Mouse (Mus musculus): ENCODE measurements around the gene Tfpt. TPM values are rescaled to one million over a fixed set of nuclear protein-coding genes. Genes with fewer than 3 reads are reported as not detected.

The Tfpt gene
- polyA plus RNA-seq, 1 experiment from 2014 or later: 19.1 TPM

DNA sequence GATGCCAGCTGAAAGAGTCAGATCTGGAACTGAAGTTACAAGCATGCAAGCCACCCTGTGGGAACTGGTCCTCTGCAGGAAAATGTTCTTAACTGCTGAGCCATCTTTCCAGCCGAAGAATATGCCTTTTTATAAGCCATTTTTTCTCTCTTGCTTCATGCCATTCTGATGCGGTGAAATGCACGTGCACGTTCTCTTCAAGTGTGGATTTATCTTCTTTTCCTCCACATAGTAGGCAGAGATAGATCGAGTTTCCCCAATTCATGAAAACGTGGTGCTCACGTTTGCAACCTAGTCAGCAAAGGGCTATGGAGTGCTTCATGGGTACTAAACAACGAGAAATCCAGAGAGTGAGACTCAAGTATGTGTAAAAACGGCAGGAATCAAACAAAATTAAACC is 14.1 kb upstream of the Tfpt start:
- Histone ChIP-seq H3K36me3 (ENCODE audit: control insufficient read depth, insufficient read depth, low read length) (peaks cover 33% of the 10 kb centered on the region), H3K9me3 (ENCODE audit: control insufficient read depth, low read length) (no peaks in the 10 kb centered on the region), H3K4me3 (ENCODE audit: low read depth, low read length) (peak overlapping the region; percentile 35), H3K9ac (ENCODE audit: low read length) (no peak overlapping the region), H3K4me2 (ENCODE audit: low read length) (peak overlapping the region; percentile 53), H3K27me3 (replicated peaks; ENCODE audit: control insufficient read depth, insufficient read depth, low read length) (no peaks in the 10 kb centered on the region), H3K27ac (ENCODE audit: low read depth) (0 out of 2 replicates have a peak overlapping the region, but pooled peaks have one; percentile 29), H3K4me1 (replicated peaks; ENCODE audit: control insufficient read depth, insufficient read depth, low read length) (peaks cover 29% of the 10 kb centered on the region)
- ATAC-seq (replicated peaks; ENCODE audit: low FRiP score, low TSS enrichment, low read depth): no peak
- no peak for DNase-seq (ENCODE audit: low spot score)
- 19% methylated on average over 9 of the region's 9 CpGs for WGBS

- Histone ChIP-seq H3K4me2 (ENCODE audit: low read length) (no peak overlapping the region), H3K4me3 (ENCODE audit: low read depth, low read length) (no peak overlapping the region), H3K36me3 (ENCODE audit: control insufficient read depth, insufficient read depth, low read length) (peaks cover 38% of the 10 kb centered on the region), H3K9ac (ENCODE audit: low read length) (no peak overlapping the region), H3K4me1 (replicated peaks; ENCODE audit: control insufficient read depth, insufficient read depth, low read length) (peaks cover 27% of the 10 kb centered on the region), H3K27me3 (replicated peaks; ENCODE audit: control insufficient read depth, insufficient read depth, low read length) (no peaks in the 10 kb centered on the region), H3K9me3 (ENCODE audit: control insufficient read depth, low read length) (no peaks in the 10 kb centered on the region), H3K27ac (ENCODE audit: low read depth) (no peak overlapping the region)
- 67% methylated on average over 5 of the region's 5 CpGs for WGBS
- no peak for DNase-seq (ENCODE audit: low spot score)
- no peak for ATAC-seq (replicated peaks; ENCODE audit: low FRiP score, low TSS enrichment, low read depth)
Measured at GRCm38 (mm10) chr7:3643412-3643811, 13.7 kb upstream of the Tfpt start.

GRCm38 (mm10) chr7:3630478-3630815 is 718 bp upstream of the Tfpt start:
- H3K4me3 ChIP-seq (ENCODE audit: low read depth, low read length): peak overlapping the region; percentile 68
- H3K9ac ChIP-seq (ENCODE audit: low read length): peak overlapping the region; percentile 73
- H3K27ac ChIP-seq (ENCODE audit: low read depth): no peak overlapping the region
- H3K27me3 ChIP-seq (replicated peaks; ENCODE audit: control insufficient read depth, insufficient read depth, low read length): no peaks in the 10 kb centered on the region
- H3K4me2 ChIP-seq (ENCODE audit: low read length): peak overlapping the region; percentile 78
- H3K36me3 ChIP-seq (ENCODE audit: control insufficient read depth, insufficient read depth, low read length): peaks cover 42% of the 10 kb centered on the region
- H3K9me3 ChIP-seq (ENCODE audit: control insufficient read depth, low read length): no peaks in the 10 kb centered on the region
- WGBS: 58% methylated on average over 3 of the region's 3 CpGs
- DNase-seq (ENCODE audit: low spot score) (no peak), ATAC-seq (replicated peaks; ENCODE audit: low FRiP score, low TSS enrichment, low read depth) (peak; percentile 3; the same call in 1 of the 2 replicates)
- peaks cover 14% of the 10 kb centered on the region for H3K4me1 ChIP-seq (replicated peaks; ENCODE audit: control insufficient read depth, insufficient read depth, low read length)

GRCm38 (mm10) chr7:3629030-3629429 is 699 bp downstream of the Tfpt start:
- DNase-seq (ENCODE audit: low spot score) (no peak), ATAC-seq (replicated peaks; ENCODE audit: low FRiP score, low TSS enrichment, low read depth) (peak; percentile 24; the same call in 1 of the 2 replicates)
- Histone ChIP-seq H3K27ac (ENCODE audit: low read depth) (no peak overlapping the region), H3K4me2 (ENCODE audit: low read length) (peak overlapping the region; percentile 97), H3K4me3 (ENCODE audit: low read depth, low read length) (peak overlapping the region; percentile 68), H3K4me1 (replicated peaks; ENCODE audit: control insufficient read depth, insufficient read depth, low read length) (peaks cover 14% of the 10 kb centered on the region), H3K27me3 (replicated peaks; ENCODE audit: control insufficient read depth, insufficient read depth, low read length) (no peaks in the 10 kb centered on the region), H3K9me3 (ENCODE audit: control insufficient read depth, low read length) (no peaks in the 10 kb centered on the region), H3K9ac (ENCODE audit: low read length) (peak overlapping the region; percentile 73), H3K36me3 (ENCODE audit: control insufficient read depth, insufficient read depth, low read length) (peaks cover 44% of the 10 kb centered on the region)
- WGBS: 34% methylated on average over 4 of the region's 4 CpGs

- ATAC-seq (replicated peaks; ENCODE audit: low FRiP score, low TSS enrichment, low read depth) (peak; percentile 96), DNase-seq (ENCODE audit: low spot score) (peak; percentile 86)
- peak within 1 kb of the TSS; percentile 72 for H3K4me3 ChIP-seq (ENCODE audit: low read depth, low read length)
- H3K9me3 ChIP-seq (ENCODE audit: control insufficient read depth, low read length): no peaks in the 10 kb centered on the region
- under 1% methylated on average over 32 of the region's 32 CpGs for WGBS
- peak within 1 kb of the TSS; percentile 51; the same call in 1 of the 2 replicates for H3K27ac ChIP-seq (ENCODE audit: low read depth)
- peaks cover 7% of the 10 kb centered on the region; the same call in 1 of the 2 replicates for H3K4me1 ChIP-seq (replicated peaks; ENCODE audit: control insufficient read depth, insufficient read depth, low read length)
- H3K27me3 ChIP-seq (replicated peaks; ENCODE audit: control insufficient read depth, insufficient read depth, low read length): no peaks in the 10 kb centered on the region
- peak within 1 kb of the TSS; percentile 85 for H3K4me2 ChIP-seq (ENCODE audit: low read length)
- peaks cover 32% of the 10 kb centered on the region for H3K36me3 ChIP-seq (ENCODE audit: control insufficient read depth, insufficient read depth, low read length)
- peak within 1 kb of the TSS; percentile 84 for H3K9ac ChIP-seq (ENCODE audit: low read length)
Measured at GRCm38 (mm10) chr7:3617242-3617995, 12.3 kb downstream of the Tfpt start, which contains the start of gene Ndufa3. TSS of gene Ndufa3 (plus strand) at chr7:3617373.

GRCm38 (mm10) chr7:3616389-3617241 is 13.1 kb downstream of the Tfpt start:
- peaks cover 25% of the 10 kb centered on the region for H3K36me3 ChIP-seq (ENCODE audit: control insufficient read depth, insufficient read depth, low read length)
- H3K4me3 ChIP-seq (ENCODE audit: low read depth, low read length): peak overlapping the region; percentile 72
- H3K27ac ChIP-seq (ENCODE audit: low read depth): no peak overlapping the region
- 39% methylated on average over 6 of the region's 6 CpGs for WGBS
- ATAC-seq (replicated peaks; ENCODE audit: low FRiP score, low TSS enrichment, low read depth) (peak; percentile 20), DNase-seq (ENCODE audit: low spot score) (no peak)
- H3K4me1 ChIP-seq (replicated peaks; ENCODE audit: control insufficient read depth, insufficient read depth, low read length): peaks cover 7% of the 10 kb centered on the region; the same call in 1 of the 2 replicates
- H3K9me3 ChIP-seq (ENCODE audit: control insufficient read depth, low read length): no peaks in the 10 kb centered on the region
- no peak overlapping the region for H3K9ac ChIP-seq (ENCODE audit: low read length)
- H3K4me2 ChIP-seq (ENCODE audit: low read length): 0 out of 2 replicates have a peak overlapping the region, but pooled peaks have one; percentile 20
- H3K27me3 ChIP-seq (replicated peaks; ENCODE audit: control insufficient read depth, insufficient read depth, low read length): no peaks in the 10 kb centered on the region

DNA sequence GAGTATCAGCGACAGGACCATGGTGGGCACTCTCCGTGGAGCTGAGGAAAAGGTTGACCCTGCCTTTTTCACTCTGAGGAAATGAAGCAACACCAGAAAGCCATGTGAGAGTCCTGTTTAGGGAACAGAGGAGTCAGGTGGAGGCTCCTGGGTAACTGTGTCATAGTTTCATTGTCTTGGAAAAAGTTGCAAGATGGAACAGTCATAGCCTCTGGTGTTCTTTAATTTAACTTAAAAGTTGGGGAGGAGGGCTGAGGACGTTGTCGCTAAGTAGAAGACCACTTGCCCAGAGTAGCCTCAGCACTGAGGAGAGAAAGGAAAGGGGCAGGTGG is 13.7 kb downstream of the Tfpt start, which contains the start of gene Oscar:
TSS of gene Oscar (minus strand) at position 101 of the 332 bp plus-strand sequence.
- H3K9ac ChIP-seq (ENCODE audit: low read length): no peak within 1 kb of the TSS
- no peak within 1 kb of the TSS for H3K27ac ChIP-seq (ENCODE audit: low read depth)
- ATAC-seq (replicated peaks; ENCODE audit: low FRiP score, low TSS enrichment, low read depth): no peak
- H3K9me3 ChIP-seq (ENCODE audit: control insufficient read depth, low read length): no peaks in the 10 kb centered on the region
- DNase-seq (ENCODE audit: low spot score): no peak
- WGBS: 85% methylated on average over 4 of the region's 4 CpGs
- 0 out of 2 replicates have a peak within 1 kb of the TSS, but pooled peaks have one; percentile 20 for H3K4me2 ChIP-seq (ENCODE audit: low read length)
- H3K36me3 ChIP-seq (ENCODE audit: control insufficient read depth, insufficient read depth, low read length): peaks cover 19% of the 10 kb centered on the region
- H3K4me1 ChIP-seq (replicated peaks; ENCODE audit: control insufficient read depth, insufficient read depth, low read length): peaks cover 7% of the 10 kb centered on the region; the same call in 1 of the 2 replicates
- peak within 1 kb of the TSS; percentile 72; the same call in 1 of the 2 replicates for H3K4me3 ChIP-seq (ENCODE audit: low read depth, low read length)
- H3K27me3 ChIP-seq (replicated peaks; ENCODE audit: control insufficient read depth, insufficient read depth, low read length): no peaks in the 10 kb centered on the region

DNA sequence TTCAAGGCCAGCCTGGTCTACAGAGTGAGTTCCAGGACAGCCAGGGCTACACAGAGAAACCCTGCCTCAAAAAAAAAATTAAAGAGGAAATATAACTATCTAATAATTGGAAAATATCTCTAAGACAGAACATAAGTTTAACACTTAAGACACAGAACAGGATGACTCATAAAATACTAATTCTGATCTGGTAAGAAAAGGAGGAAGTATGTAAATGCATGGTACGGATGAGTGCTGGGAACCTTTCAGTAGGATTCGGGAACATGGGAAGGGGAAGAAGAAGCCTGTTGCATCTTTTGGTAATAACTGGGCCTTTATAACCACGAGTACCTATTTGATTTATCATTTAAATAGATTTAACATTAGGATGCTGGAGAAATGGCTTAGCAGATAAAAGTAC is 15.7 kb downstream of the Tfpt start:
- 78% methylated on average over 3 of the region's 3 CpGs for WGBS
- Histone ChIP-seq H3K4me3 (ENCODE audit: low read depth, low read length) (no peak overlapping the region), H3K4me1 (replicated peaks; ENCODE audit: control insufficient read depth, insufficient read depth, low read length) (peaks cover 9% of the 10 kb centered on the region; the same call in 1 of the 2 replicates), H3K9me3 (ENCODE audit: control insufficient read depth, low read length) (no peaks in the 10 kb centered on the region), H3K27me3 (replicated peaks; ENCODE audit: control insufficient read depth, insufficient read depth, low read length) (no peaks in the 10 kb centered on the region), H3K27ac (ENCODE audit: low read depth) (no peak overlapping the region), H3K9ac (ENCODE audit: low read length) (no peak overlapping the region), H3K4me2 (ENCODE audit: low read length) (no peak overlapping the region), H3K36me3 (ENCODE audit: control insufficient read depth, insufficient read depth, low read length) (no peaks in the 10 kb centered on the region)
- ATAC-seq (replicated peaks; ENCODE audit: low FRiP score, low TSS enrichment, low read depth): no peak
- no peak for DNase-seq (ENCODE audit: low spot score)

All from intestine, embryonic 14.5 days (tissue).